8 mouse cellular contexts compared by ENCODE assay signal in the genomic region with DNA sequence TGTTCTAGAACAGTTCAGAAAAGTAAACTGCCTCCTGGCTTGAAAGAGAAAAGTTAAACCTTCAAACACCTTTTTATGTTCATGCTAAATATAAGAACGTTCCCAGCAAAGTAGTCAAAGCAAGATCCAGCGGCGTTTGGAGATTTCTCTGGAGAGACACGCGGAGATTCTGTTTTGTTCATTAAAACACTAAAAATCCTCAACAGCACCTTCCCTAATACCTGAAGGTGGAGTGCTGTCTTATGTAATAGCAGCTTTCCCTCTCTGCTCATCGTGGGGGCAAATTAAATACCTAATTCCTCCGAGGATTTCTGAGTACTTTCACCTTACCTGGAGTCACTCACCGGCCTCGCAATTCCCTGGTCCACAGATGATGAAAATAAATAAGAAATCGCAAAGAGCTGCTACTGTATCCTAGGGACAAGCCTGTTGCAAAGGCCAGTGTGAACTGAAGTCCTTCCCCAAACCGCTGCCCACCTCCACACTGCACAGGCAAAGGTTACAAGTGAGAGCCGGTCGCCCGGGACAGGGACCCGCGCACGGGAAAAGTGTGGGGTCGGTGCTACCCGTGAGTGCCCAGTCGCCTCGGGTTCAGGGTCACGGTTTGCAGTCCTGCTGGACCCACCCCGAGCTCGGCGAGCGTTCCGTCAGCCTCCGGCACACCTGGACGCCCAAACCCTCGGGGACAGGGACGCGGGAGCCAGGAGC. TPM values are rescaled to one million over a fixed set of nuclear protein-coding genes. Genes with fewer than 3 reads are reported as not detected.
DNase-seq lines count a peak whose midpoint lies in the region; ATAC-seq and TF ChIP-seq lines count a peak whose summit lies in the region.

No protein-coding gene starts in this region.

- peak overlapping the region; percentile 88 for H3K9ac ChIP-seq in heart, embryonic 12.5 days
- H3K9ac ChIP-seq in embryonic facial prominence, embryonic 11.5 days (replicated peaks; ENCODE audit: low read length) = peak overlapping the region; percentile 83
- H3K9ac ChIP-seq in intestine, embryonic 16.5 days (ENCODE audit: low read depth, low read length) = peak overlapping the region; percentile 74
- H3K9ac ChIP-seq in midbrain, embryonic 16.5 days (ENCODE audit: low read depth, low read length) = peak overlapping the region; percentile 78

- no peak for DNase-seq in heart, adult 18-20 months
- peak; percentile 5 for DNase-seq in embryonic facial prominence, embryonic 11.5 days (ENCODE audit: low spot score)
- DNase-seq in cerebellum, adult 11-12 months = no peak

- peak; percentile 33; the same call in 1 of the 2 replicates for ATAC-seq in heart, embryonic 12.5 days (ENCODE audit: insufficient number of reproducible peaks, low FRiP score)
- ATAC-seq in embryonic facial prominence, embryonic 11.5 days (replicated peaks; ENCODE audit: insufficient number of reproducible peaks, low FRiP score, low TSS enrichment, low read depth) = no peak; the same call in 1 of the 2 replicates
- no peak for ATAC-seq in intestine, embryonic 16.5 days
- peak; percentile 30 for ATAC-seq in midbrain, embryonic 16.5 days
- no peak for ATAC-seq in monocyte, adult 5-6 weeks (replicated peaks; ENCODE audit: insufficient number of reproducible peaks, low FRiP score, low TSS enrichment, poor library complexity, severe bottlenecking)

- peak overlapping the region; percentile 75 for H3K4me3 ChIP-seq in heart, embryonic 12.5 days
- H3K4me3 ChIP-seq in C2C12 (ENCODE audit: insufficient read depth, poor library complexity, severe bottlenecking) = peak overlapping the region; percentile 11
- H3K4me3 ChIP-seq in embryonic facial prominence, embryonic 11.5 days (ENCODE audit: low read depth, low read length) = peak overlapping the region; percentile 65
- peak overlapping the region; percentile 75 for H3K4me3 ChIP-seq in intestine, embryonic 16.5 days (ENCODE audit: low read length)
- H3K4me3 ChIP-seq in midbrain, embryonic 16.5 days (ENCODE audit: low read depth, low read length) = peak overlapping the region; percentile 68

- WGBS in heart, embryonic 12.5 days = 3% methylated on average over 32 of the region's 32 CpGs
- 2% methylated on average over 32 of the region's 32 CpGs for WGBS in embryonic facial prominence, embryonic 11.5 days
- WGBS in intestine, embryonic 16.5 days = 4% methylated on average over 32 of the region's 32 CpGs
- 2% methylated on average over 27 of the region's 32 CpGs for WGBS in midbrain, embryonic 16.5 days

- H3K4me2 ChIP-seq in heart, embryonic 12.5 days = peak overlapping the region; percentile 89
- peak overlapping the region; percentile 94 for H3K4me2 ChIP-seq in embryonic facial prominence, embryonic 11.5 days (ENCODE audit: low read depth, low read length)
- H3K4me2 ChIP-seq in intestine, embryonic 16.5 days (ENCODE audit: low read depth, low read length) = peak overlapping the region; percentile 99
- peak overlapping the region; percentile 92 for H3K4me2 ChIP-seq in midbrain, embryonic 16.5 days (ENCODE audit: low read length)

- H3K36me3 ChIP-seq in heart, embryonic 12.5 days = no peaks in the 10 kb centered on the region
- H3K36me3 ChIP-seq in C2C12 (ENCODE audit: control insufficient read depth, insufficient read depth) = no peaks in the 10 kb centered on the region
- H3K36me3 ChIP-seq in embryonic facial prominence, embryonic 11.5 days (replicated peaks; ENCODE audit: control insufficient read depth, insufficient read depth, low read depth, low read length) = no peaks in the 10 kb centered on the region
- H3K36me3 ChIP-seq in intestine, embryonic 16.5 days (ENCODE audit: control insufficient read depth, insufficient read depth, low read length) = no peaks in the 10 kb centered on the region
- no peaks in the 10 kb centered on the region for H3K36me3 ChIP-seq in midbrain, embryonic 16.5 days (ENCODE audit: control insufficient read depth, insufficient read depth, low read length)

- peak overlapping the region; percentile 15; the same call in 1 of the 2 replicates for H3K27ac ChIP-seq in heart, embryonic 12.5 days (ENCODE audit: poor library complexity, severe bottlenecking)
- H3K27ac ChIP-seq in embryonic facial prominence, embryonic 11.5 days (replicated peaks; ENCODE audit: low read depth, low read length) = no peak overlapping the region
- 0 out of 2 replicates have a peak overlapping the region, but pooled peaks have one; percentile 26 for H3K27ac ChIP-seq in intestine, embryonic 16.5 days (ENCODE audit: low read length)
- peak overlapping the region; percentile 5; the same call in 1 of the 2 replicates for H3K27ac ChIP-seq in midbrain, embryonic 16.5 days (ENCODE audit: low read length)

- TF ChIP-seq CTCF in C2C12 (IDR thresholded peaks at IDR 0.05; ENCODE audit: control insufficient read depth, insufficient read depth, insufficient read length) = no peak

- no peaks in the 10 kb centered on the region for H3K79me2 ChIP-seq in C2C12 (ENCODE audit: control insufficient read depth, insufficient read depth)

- H3ac ChIP-seq in C2C12 (ENCODE audit: control insufficient read depth, insufficient read length, low read depth) = peak overlapping the region; percentile 74

- no peaks in the 10 kb centered on the region for H3K79me3 ChIP-seq in C2C12 (ENCODE audit: low read depth)

- peaks cover 42% of the 10 kb centered on the region for H3K4me1 ChIP-seq in heart, embryonic 12.5 days (replicated peaks)
- H3K4me1 ChIP-seq in embryonic facial prominence, embryonic 11.5 days (ENCODE audit: control insufficient read depth, insufficient read depth, low read length) = no peaks in the 10 kb centered on the region
- peaks cover 19% of the 10 kb centered on the region for H3K4me1 ChIP-seq in intestine, embryonic 16.5 days (ENCODE audit: control insufficient read depth, insufficient read depth, low read length)
- peaks cover 22% of the 10 kb centered on the region for H3K4me1 ChIP-seq in midbrain, embryonic 16.5 days (ENCODE audit: control insufficient read depth, insufficient read depth, low read length)

- H3K9me3 ChIP-seq in heart, embryonic 12.5 days (replicated peaks) = no peaks in the 10 kb centered on the region
- no peaks in the 10 kb centered on the region for H3K9me3 ChIP-seq in embryonic facial prominence, embryonic 11.5 days (replicated peaks; ENCODE audit: control insufficient read depth, low read length)
- H3K9me3 ChIP-seq in intestine, embryonic 16.5 days (ENCODE audit: control insufficient read depth, low read length) = no peaks in the 10 kb centered on the region
- no peaks in the 10 kb centered on the region for H3K9me3 ChIP-seq in midbrain, embryonic 16.5 days (replicated peaks; ENCODE audit: control insufficient read depth, low read length, poor library complexity, severe bottlenecking)

- no peaks in the 10 kb centered on the region for H3K27me3 ChIP-seq in heart, embryonic 12.5 days (replicated peaks)
- no peaks in the 10 kb centered on the region for H3K27me3 ChIP-seq in C2C12 (ENCODE audit: control insufficient read depth, insufficient read depth, insufficient read length)
- no peaks in the 10 kb centered on the region for H3K27me3 ChIP-seq in embryonic facial prominence, embryonic 11.5 days (ENCODE audit: control insufficient read depth, insufficient read depth, low read length)
- no peaks in the 10 kb centered on the region for H3K27me3 ChIP-seq in intestine, embryonic 16.5 days (replicated peaks; ENCODE audit: control insufficient read depth, insufficient read depth, low read length)
- H3K27me3 ChIP-seq in midbrain, embryonic 16.5 days (ENCODE audit: control insufficient read depth, insufficient read depth, low read depth, low read length) = no peaks in the 10 kb centered on the region; the same call in 1 of the 2 replicates

TF ChIP-seq in C2C12, 6 proteins besides CTCF, POLR2A, EP300 and RAD21:
- TF ChIP-seq USF1 (IDR thresholded peaks at IDR 0.05; ENCODE audit: low read depth) (no peak), FOSL1 (IDR thresholded peaks at IDR 0.05; ENCODE audit: insufficient read depth, low read length, poor library complexity, severe bottlenecking) (no peak), MYOG (IDR thresholded peaks at IDR 0.05; ENCODE audit: control insufficient read depth, extremely low read depth, insufficient read length) (no peak), MAX (IDR thresholded peaks at IDR 0.05) (no peak), MYOD1 (IDR thresholded peaks at IDR 0.05; ENCODE audit: control insufficient read depth, insufficient read length, low read depth) (no peak), CEBPB (IDR thresholded peaks at IDR 0.05; ENCODE audit: low read depth) (no peak)

RNA-seq across cellular contexts. Expression of a gene that starts 3.1 kb away (rescaled TPM):
- polyA plus RNA-seq in heart, embryonic 12.5 days (2016; fragmentation: Nextera tagmentation; extraction: Ambion mirVana) = 171 and 177 TPM in 2 replicates
- 10 to 100 TPM; 20.7 to 29.5 TPM for total RNA-seq in heart, adult 18-20 months (2021)
- 46.4 TPM for polyA plus RNA-seq in C2C12 (2012; fragmentation: generic; extraction: Trizol)
- 171 and 179 TPM in 2 replicates for polyA plus RNA-seq in embryonic facial prominence, embryonic 11.5 days (2014; fragmentation: Nextera tagmentation; extraction: Ambion mirVana)
- polyA plus RNA-seq in intestine, embryonic 16.5 days (2015; fragmentation: Nextera tagmentation; extraction: Ambion mirVana) = 71.1 and 78.1 TPM in 2 replicates
- 199 and 259 TPM in 2 replicates for polyA plus RNA-seq in midbrain, embryonic 16.5 days (2015; fragmentation: Nextera tagmentation; extraction: Ambion mirVana)
- total RNA-seq in monocyte, adult 5-6 weeks (2017) = 3.4 to 7.1 TPM in 2 of 3 replicates, not detected in the other

Comparison
In these comparisons a context has a peak if more than half of its experiments do, and no peak if none do; other contexts are left out.
1. ATAC-seq: peak in heart, embryonic 12.5 days (single experiment) and midbrain, embryonic 16.5 days (single experiment); none in embryonic facial prominence, embryonic 11.5 days (single experiment), intestine, embryonic 16.5 days (single experiment) and monocyte, adult 5-6 weeks (single experiment).
2. H3K4me3 ChIP-seq: peak in every context shown above with its lines; median percentile 75 in heart, embryonic 12.5 days; 75 in intestine, embryonic 16.5 days; 68 in midbrain, embryonic 16.5 days; 65 in embryonic facial prominence, embryonic 11.5 days; 11 in C2C12.
3. Peak in every context shown above with its lines, with median percentiles within 50 percentile points of each other: H3K4me2 ChIP-seq and H3K9ac ChIP-seq.